Mouse (Mus musculus): Measurements from ENCODE around the gene Calml3.

Calml3 gene

DNA sequence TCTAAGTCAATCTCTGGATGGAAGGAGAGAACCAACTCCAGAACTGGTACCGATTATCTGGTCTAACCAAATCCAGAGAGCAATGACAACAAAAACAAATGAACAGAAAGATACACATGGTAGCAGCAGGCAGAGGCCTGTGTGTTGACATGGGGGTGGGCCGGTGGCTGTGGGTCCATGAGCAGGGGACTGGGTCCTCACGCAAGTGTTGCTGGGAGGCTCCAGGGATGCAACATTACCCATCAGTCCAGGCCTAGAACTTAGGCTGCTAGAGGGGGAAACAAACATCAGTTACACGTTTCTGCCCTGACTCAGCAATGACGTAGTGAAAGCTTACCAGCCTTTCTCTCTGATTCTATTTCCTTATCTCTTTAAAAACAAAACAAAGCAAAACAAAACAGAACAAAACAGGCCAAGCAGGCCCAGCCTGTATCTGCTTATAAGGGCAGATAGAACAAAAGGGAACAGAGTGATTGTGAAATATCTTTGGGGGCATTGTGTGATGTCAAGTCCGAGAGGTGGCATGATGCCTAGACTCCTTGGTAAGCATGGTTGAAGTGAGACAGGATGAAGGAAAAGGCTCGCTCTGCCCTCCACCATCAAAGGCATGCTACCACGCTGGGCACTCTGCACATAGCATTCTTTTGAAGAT, 24.4 kb downstream of the Calml3 start:
- DNase-seq: no peak

DNA sequence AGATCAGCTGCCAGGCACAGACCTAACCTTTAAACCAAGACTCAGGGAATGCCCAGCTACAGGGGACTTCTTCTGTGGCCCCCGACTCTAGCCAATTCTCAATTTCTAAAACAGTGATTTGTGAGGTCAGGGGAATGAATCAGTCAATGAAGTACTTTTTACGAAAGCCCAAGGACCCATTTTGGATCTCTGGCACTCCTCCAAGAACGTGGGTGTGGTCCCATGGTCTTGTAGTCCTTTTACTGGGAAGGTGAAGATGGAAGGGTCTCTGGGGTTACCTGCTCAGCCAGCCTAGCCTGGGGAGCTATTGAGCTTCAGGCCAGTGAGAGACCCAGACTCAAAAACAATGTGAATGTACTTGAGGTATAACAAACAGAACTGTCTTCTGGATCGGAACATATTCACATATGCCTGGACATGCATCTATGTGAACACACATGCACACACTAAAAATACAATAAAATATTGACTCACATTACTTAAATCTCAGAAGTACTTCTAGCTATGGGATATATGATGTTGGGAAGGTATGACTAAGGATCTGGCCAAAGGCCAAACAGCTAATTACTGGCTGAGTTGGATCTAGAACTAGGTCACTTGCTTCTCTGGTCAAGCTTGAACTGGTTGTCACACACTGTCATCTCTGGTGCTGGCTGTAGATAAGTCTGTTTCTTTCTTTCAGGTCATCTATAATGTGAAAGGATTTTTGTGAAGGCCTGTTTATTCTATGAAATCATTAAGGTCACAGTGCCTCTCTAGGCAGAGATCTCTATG, 25.3 kb downstream of the Calml3 start:
- DNase-seq: no peak

DNA sequence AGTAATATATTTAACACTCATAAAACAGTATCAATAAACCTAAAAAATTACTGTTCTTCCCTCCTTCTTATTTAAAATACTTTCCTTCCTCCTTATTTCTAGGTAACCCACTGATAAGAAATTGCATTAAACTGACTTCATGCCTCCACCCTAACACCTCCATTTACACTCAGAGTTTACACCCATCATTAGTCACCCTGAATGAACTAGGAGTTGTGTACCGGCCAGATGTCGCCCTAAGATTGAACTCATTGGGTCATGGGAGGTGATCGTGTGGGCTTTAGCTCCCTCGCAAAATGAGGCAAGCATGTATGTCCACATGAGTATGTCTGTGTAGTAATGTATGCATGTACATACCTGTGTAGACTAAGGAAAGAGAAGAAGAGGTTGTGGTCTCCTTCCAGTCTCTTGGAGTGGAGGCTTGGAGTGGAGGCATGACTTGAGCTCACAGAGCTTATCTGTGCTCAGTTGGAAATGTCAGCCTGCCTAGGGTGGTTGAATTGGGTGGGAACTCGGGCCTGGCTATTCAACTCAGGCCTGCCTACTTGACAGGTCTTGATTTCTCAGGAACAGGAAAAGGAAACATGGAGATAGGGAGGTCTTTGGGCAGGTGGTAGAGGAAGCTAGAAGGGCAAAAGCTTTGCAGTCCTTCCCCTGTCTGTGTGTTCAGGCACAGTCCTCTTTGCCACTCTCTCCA, 26.8 kb downstream of the Calml3 start:
- DNase-seq: no peak

DNA sequence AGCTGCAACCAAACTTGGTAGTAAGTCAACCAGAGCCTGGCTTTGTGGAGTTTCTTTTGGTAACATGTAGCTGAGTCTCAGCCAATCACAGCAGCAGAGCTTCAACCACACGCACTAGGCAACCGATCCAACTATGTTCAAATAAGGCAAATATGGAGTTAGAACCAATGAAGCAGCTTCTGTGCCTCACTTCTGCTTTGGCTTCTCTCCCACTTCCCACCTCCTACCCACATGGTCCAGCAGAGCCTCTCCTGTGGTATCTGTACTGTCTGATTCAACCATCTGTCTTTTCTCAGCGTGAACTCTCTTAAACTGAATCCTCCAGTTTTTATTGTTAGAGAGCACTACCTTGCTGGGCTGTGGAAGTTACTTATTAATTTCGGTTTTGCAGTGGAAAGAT, 27.7 kb downstream of the Calml3 start:
- DNase-seq: peak; percentile 93

DNA sequence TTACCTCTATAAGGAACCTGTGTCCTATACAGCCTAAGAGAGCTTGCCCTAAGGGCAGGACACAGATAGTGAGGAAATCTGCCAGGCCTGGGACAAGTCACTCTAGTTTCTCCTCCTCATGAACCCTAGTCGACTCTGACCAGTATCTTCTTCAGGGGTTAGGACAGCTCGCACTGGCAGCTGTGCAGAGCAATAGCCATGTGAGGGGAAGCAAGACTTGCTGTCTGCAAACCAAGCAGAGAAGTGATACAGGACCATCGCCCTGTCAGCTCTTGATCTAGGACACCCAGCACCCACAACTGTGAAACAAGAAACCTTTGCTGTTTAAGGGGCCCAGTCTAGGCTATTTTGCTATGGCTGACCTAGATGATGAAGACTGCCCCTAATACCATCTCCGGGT, 29.1 kb downstream of the Calml3 start:
- no peak for DNase-seq

DNA sequence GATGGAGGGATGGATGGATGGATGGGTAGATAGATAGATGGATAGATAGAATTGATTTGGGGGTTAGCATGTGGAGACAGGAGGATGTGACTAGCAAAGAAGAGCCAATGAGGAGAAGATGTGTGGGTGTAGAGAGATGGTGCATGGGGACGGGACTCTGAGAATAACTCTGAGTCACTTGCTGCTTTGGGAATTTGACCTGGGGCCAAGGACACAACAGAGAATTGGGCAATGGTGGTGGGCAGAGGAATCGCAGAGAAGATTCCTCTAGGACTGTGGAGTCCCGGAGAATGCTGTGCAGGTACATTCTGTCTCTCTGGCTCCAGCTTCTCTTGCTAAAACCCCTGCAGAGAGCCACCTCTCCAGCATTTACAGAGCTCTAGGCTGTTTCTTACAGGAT, 29.8 kb downstream of the Calml3 start:
- DNase-seq: peak; percentile 56

DNA sequence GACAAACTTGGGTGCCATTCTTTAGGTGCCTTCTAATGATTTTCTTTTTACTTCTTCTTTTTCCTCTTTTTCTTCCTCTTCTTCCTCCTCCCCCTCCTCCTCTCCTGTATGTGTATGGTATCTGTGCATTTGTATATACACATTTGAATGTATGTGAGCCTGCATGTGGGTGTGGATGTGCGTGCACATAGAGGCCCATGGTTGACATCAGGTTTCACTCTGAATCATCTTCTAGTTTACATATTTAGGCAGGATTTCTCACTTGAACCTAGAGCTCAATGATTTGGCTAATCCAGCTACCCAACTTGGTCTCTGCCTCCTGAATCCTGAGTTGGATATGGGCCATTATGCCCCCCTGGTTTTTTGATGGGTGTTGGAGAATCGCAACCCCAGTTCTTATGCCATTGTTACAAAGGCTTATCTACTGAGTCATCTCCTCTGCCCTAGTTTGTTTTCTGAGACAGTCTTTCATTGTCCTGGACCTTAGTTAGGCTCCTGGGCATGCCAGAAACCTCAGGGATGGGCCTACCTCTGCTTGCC, 30.9 kb downstream of the Calml3 start:
- DNase-seq: no peak

DNA sequence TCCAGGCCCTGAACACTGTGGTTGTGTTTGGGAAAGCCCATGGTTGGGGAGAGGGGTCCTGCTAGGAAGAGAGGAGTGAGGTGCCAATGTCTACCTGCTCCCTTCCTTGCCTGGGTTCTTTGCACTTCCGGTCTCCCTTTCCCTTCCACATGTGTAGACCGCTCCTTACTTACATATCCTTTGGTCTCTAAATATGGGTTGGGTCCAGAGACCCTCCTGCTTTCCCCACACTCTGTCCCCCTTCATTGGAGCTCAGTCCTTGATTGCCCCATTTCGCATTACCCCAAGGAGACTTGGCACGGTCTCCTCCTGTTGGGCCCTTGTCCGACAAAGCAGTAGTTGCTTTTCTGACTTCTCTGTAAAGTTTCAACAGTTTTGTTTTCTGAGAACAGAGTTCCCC, 32.9 kb downstream of the Calml3 start:
- no peak for DNase-seq

DNA sequence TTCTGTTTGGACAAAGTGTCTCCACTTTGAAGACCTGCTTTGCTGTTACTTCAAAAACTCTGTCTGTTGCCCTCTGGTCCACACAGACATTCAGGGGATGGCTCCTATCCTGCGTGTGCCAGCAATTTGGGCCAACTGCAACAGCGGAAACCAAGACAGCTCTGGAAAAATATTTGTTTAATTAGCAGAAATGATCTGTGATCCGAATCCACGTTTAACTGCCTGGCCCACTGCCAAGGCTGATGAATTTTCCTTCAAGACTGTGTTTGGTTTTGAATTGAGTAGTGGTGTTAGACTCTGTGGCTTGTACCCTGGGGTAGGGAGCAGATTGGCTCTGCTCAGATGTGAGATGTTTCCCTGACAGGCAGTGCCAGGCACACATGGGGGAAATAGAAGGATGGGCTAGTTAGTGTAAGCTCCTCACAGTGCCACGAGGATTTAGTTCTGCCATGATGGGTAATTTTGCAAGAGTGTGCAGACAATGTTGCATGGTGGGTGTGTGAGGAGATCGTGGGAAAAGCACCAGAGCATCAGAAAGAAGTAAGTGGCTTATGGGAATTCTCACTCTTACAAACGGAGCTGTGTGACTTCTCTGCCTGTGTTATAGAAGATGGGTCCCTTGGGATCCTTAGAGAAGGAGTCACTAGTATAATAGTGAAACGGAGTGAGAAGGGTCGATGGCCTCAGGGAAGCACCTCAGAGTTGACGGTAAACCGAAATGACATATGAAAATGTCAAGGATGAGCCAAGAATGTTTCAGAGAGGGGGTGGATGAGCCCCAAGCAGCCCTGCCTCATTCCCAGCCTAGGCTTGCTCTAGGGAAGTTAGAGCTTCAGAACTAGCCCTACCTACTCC, 33.7 kb downstream of the Calml3 start:
- DNase-seq: no peak

DNA sequence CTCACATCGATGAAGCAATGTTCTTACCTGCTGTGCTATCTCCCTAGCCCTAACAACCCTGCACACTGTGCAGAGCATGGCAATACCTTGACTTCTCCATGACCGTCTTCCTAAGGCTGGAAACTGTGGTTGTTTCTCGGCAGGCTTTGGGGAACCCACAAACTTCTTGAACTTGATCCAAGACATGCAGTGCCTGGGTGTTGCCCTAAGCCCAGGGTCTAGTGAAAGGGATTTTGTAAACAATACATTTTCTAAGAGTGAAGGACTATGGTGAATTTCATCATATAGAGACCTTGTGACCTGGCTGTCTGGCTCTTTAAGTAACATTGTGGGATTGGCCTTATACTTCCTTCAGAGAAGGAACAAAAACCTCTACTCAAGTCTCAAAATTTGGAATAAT, 34.6 kb downstream of the Calml3 start:
- no peak for DNase-seq

DNA sequence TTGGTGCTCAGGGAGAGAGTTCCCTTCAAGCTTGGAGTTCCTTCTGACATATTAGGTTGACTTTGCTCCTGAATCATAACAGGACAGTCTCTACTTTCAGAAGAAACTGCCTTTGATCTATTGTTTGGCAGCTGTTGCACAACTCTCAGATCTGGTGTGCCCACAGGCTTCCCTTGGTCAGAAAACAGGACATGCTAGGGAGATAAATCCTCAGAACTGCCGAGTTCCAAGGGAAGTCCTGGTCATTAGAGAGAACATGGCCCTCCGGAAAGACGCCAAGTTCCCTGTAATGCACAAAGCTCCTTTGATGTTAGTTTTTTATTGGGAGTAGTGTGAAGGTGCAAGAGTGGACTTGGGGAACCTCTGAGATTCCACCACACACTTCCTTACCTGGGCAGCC, 35.5 kb downstream of the Calml3 start:
- no peak for DNase-seq

DNA sequence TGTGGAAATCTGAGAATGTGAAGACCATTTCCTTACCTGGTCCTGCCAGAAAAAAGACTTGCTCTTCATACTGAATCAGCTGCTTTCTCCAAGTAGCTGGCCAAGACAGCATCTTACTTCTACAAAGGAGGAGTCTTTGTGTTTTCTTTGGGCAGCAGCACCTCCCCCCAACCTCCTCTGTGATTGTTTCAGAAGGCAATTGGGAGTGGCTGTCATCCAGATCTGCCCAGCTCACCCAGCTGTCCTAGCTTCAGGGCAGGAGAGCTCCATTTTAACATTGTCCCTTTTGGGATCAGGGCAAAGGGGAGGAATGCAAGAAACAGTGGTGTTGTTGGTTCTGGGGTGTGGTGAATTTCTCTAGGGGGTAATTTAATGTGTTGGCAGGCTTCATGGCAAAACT, 37.0 kb downstream of the Calml3 start:
- no peak for DNase-seq

DNA sequence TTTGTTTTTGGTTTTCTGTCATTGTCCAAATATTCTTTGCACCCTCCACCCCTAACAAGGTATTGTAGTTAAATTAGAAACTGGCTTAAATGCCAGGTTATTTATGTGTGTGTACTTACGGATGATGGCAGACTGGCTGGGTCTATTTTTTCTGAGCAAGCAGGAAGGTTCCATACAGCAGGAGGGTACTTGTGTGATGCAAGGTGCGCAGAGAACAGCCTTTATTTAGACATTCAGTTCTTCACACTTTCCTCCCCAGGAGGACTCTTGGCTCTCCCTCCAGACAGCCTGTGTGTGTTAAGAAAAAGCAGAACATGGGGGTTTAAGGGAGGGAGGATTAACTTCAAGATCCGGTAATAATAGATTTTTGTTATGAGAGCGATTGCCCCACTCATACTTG, 38.3 kb downstream of the Calml3 start:
- DNase-seq: no peak

DNA sequence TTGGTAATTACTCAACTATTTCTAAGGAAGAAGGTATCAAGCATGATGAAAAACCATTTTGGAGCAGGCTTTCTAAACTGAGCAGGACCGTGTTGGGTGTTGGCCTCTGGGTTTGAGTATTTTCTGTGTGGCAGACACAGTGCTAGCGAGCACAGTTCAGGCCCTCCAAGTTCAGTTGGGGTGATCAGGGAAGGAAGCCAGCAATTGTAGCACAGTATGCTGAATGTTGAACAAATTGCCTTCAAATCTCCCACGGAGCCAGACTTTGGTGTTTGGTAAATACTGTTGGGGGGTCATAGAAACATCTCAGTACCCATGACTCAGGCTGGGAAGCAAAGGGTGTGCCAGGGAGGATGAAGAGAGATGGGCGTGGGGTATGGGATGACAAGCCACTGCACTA, 43.0 kb downstream of the Calml3 start:
- DNase-seq: no peak

DNA sequence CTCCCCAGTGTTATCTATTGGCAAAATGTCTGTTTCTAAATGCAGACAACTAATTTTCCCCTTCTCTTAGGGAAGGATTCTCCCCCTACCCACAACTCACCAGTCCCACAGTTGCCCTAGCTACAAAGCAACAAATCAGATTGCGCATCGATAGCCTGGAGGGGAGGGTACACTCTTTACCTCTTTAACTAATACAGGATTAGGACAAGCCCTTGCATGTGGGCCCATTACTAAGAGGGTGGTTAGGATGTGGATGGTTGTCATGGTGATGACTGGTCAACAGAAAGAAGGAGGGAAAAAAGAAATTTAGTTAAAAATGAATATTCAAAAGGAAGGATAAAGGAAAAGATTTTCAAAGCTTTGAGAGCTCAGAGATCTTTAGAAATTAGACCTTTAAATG, 45.8 kb downstream of the Calml3 start:
- no peak for DNase-seq

DNA sequence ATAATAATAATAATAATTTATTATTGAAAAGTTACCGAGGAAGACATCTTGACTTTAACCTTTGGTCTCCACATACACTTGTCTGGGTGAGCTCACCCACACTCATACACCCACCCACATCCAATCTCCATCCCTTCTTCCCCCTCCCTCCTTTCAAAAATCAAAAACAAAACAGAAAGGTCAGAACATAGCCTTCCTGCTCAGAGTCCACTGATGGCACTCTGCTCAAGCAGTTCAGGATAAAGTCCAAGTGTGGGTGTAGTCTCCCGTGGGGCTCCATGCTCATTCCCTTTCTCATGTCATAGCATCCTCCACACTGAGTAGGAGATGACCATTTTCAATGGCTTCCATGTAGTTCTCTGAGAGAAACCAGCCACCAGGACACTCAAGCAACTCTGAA, 50.8 kb downstream of the Calml3 start:
- no peak for DNase-seq

Measured in layer of hippocampus, adult 9-11 months (tissue).